Mouse (Mus musculus) kidney, postnatal 10 days (tissue): ENCODE data around the gene Nemp1.
"Not testable (repeated sequence)": the region's sequence is repeated elsewhere in the genome, so short reads cannot be mapped to it uniquely, and the experiment has no call there.

Source experiments
- DNase-seq: peaks from one replicate; pipeline ENCODE4 v3.0.0; 2021; ENCODE audit warnings: mixed read lengths

Nemp1 gene

DNA sequence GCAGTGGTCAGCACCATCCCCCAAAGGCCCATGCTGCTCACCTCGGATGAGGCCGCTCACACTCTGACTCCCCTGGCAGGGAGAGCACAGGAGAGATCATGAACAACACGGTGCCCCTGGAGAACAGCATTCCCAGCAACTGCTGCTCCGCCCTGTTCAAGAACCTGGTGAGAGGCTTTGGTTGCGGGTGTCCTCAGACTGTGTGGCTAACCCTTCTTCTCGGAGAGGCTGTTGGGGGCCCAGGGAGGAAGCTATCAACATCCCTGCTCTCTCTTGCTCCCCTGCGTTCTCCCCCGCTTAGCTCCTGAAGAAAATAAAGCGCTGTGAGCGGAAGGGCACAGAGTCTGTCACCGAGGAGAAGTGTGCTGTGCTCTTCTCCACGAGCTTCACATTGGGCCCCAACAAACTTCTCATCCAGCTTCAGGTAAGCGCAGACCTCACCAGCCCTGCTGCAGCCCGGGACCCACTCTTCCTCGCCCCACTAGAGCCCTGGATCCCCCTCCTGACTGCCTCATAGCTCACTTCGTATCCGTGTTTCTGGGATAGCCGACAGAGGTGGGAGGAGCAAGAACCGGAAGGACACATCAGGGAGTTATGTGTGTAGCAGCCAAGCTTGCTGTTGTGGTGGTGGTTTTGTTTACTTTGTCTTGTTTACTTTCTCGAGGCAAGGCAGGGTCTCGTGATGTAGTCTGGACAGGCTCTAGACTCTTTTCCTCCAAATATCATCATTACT, 13.6 kb upstream of the Nemp1 start:
- no peak for DNase-seq

DNA sequence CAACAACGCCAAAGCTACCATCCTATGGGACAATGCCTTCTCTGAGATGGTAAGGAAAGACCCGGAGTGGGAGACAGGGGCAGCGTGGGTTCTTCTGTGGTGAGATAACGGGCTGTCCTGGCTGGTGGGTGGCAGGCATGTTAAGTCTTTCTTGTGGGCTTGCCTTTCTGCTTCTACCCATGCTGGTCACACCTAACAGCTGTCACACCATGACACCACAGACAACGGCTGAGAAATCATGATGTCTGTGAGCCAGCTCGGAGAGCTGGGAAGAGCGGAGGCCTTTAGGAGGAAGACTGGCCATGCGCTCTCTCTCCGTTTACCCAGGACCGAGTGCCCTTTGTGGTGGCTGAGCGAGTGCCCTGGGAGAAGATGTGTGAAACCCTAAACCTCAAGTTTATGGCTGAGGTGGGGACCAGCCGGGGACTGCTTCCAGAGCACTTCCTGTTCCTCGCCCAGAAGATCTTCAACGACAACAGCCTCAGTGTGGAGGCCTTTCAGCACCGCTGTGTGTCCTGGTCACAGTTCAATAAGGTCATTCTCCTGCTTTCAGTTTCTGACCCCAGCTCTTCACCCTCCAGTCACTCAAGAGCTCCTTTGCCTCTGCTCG, 11.6 kb upstream of the Nemp1 start:
- DNase-seq = no peak

DNA sequence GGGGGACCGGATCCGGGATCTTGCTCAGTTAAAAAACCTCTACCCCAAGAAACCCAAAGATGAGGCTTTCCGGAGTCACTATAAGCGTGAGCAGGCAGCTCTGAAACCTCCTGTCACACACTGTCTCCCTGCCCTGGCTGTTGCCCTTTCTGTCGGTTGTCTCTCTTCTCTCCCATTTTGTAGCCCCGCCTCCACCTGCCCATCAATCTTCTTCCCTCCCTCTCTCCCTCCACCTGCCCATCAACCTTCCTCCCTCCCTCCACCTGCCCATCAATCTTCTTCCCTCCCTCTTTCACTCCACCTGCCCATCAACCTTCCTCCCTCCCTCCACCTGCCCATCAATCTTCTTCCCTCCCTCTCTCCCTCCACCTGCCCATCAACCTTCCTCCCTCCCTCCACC, 9.1 kb upstream of the Nemp1 start:
- not testable (repeated sequence) for DNase-seq

DNA sequence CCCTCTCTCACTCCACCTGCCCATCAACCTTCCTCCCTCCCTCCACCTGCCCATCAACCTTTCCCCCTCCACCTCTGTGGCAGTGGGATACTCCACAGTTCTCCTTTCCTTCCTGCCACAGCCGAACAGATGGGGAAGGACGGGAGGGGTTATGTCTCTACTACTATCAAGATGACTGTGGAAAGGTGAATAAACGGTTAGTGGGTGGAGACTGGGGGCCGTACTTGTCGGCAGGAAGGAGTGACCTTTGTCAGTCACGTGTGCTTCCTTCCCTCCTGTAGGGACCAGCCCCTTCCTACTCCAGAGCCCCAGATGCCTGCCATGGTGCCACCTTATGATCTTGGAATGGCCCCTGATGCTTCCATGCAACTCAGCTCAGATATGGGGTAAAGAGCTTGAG, 8.6 kb upstream of the Nemp1 start:
- DNase-seq = no peak

DNA sequence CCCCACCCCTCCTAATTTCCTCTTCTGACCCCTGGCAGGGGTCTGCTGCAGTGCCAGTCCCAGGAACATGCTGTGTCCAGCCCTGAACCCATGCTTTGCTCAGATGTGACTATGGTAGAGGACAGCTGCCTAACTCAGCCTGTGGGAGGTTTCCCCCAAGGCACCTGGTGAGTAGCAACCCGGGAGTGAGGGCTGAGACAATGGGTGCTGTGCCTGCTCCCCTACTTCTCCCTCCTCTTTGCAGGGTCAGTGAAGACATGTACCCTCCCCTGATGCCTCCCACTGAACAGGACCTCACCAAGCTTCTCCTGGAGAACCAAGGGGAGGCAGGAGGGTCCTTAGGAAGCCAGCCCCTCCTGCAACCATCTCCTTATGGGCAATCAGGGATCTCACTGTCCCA, 7.2 kb upstream of the Nemp1 start:
- no peak for DNase-seq

DNA sequence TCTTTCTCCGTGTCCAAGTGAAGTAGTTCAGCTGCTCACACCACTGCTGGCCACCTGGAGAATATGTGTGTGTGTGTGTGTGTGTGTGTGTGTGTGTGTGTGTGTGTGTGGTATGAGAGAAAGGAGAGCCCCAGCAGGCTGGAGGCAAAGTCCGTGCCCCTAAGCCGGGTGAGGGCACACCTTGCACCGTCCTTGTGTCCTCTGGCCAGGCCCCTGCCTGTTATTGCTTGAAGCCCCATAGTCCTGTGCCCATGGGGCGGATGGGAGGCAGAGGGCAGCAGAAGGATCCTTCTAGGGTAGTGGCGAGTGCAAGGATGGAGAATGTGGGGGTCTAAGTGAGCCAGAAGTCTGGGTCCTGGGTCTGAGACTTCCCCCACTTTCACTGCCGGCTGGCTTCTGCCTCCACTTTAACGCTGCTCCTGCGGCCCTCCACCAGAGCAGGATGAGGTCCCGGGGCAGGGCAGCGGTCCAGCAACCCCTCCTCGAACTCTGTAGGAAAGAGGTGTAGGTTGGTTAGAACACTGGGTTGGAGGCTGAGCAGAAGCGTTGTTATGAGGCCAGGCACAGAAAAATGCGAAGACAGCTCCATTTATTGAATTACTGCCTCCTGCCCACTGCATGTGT, 5.3 kb upstream of the Nemp1 start:
- DNase-seq = peak; percentile 64

DNA sequence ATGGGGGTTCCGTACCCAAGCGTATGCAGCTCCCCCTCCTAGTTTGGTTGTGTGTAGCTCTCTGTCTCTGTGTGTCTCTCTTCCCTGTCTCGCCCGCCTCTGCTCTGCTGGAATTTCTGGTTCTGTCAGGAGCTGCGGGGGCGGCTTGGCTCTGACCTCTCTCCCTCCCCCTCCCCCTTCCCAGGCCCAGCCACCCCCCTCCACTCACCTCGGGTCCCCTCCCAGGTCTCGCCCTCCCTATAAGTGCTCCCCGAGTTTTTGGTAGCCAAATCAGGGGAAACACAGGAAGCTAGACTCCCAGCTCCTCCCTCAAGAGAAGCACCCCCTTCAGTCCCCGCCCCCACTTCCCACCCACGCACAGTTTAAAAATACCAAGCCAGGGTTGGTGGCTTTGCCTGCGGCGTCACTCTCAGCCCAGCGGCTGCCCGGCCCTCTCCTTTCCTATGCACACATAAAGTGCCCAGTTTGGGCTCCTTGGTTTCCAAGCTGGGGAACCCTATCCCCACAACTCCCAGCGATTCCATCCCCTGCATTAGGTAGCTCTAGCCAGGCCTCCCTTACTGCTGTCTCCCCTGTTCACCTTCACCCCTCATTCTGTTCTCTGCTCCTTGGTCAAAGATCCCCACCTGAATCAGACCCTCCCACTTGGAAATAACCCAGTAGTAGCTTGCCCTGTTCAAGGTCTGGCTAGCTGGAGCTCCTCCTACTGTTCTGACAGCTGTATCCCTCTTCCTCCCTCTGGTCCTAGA, 4.6 kb upstream of the Nemp1 start:
- DNase-seq = peak; percentile 88

DNA sequence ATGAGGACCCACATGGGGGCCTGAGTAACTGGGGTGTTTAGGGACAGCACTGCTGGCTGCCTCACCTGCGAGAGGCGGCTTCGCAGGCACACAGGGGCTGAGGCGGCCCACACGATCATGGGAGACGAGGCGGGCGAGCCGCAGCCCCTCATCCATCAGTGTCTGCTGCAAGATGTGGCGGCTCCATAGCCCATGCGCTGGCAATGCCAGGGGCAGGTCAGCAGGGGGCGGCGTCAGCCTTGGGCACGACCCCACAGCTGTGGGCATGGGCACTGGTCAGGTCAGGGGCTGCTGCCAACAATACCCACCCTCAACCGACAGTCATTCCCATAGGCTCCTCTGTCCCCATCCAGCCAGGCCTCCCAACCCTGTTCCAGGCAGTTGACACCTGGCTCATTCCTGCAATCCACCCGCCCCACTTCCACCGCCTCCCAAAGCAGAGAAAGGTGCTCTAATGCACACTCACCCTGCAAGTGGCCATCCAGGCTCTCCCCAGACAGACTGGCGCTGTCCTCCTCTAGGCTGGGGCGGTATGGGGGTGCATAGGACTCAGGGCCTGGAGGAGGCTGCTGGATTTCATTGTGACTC, 3.9 kb upstream of the Nemp1 start:
- DNase-seq = peak; percentile 69

DNA sequence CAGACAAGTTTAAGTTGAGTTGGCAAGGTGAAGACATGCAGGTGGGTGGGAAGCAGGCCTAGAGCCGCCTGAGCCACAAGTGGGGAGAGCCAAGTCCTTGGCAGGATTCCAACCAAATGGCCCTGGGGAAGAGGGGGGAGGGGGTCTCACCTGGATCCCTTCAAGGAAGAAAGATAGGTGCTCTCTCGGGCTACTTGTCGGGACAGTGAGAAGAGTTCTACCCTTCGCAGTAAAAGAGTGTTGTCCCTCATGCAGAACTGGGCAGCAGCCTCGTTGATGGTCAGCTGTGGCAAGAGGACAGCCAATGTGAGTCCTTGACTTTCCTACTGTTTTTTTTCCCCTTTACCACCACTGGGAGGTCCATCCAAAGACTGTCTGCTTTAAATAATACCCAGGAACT, 3.1 kb upstream of the Nemp1 start:
- DNase-seq = no peak

DNA sequence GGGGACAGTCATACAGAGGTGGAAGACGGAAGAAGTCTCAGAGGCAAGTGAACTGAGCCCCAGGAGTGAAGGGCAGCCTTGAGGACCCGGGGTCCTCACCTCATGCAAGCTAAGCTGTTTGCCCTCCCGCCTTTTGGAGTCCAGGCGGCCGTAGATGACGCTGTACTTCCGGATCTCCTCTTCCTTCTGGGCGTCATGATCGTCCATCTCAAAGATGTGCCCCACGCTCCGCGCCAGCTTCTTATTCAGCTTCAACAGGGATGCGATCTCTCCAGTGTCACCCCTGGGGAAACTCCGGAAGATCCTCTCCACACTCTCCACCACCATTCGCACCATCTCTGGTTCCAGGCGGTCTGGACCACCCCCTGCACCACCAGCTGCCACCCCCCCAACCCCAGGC, 2.5 kb upstream of the Nemp1 start:
- DNase-seq = no peak

DNA sequence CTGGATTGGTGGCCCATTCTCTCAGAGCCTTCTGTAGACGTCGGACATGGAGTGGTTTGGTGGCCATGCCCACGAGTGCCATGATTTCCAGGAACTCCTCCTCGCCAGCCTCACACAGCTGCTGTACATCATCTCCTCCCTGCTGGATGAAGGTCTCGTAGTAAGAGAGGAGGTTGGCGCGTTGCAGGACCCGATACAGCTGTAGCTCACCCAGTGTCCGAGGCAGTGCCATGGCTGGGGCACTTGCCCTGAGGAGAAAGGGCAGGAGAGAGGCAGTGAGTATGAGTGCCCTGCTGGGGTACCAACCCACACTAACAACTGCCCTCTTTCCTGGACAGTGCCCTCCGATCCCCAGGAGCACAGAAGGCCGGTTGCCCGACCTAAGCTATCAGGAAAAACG, 1.8 kb upstream of the Nemp1 start:
- no peak for DNase-seq

DNA sequence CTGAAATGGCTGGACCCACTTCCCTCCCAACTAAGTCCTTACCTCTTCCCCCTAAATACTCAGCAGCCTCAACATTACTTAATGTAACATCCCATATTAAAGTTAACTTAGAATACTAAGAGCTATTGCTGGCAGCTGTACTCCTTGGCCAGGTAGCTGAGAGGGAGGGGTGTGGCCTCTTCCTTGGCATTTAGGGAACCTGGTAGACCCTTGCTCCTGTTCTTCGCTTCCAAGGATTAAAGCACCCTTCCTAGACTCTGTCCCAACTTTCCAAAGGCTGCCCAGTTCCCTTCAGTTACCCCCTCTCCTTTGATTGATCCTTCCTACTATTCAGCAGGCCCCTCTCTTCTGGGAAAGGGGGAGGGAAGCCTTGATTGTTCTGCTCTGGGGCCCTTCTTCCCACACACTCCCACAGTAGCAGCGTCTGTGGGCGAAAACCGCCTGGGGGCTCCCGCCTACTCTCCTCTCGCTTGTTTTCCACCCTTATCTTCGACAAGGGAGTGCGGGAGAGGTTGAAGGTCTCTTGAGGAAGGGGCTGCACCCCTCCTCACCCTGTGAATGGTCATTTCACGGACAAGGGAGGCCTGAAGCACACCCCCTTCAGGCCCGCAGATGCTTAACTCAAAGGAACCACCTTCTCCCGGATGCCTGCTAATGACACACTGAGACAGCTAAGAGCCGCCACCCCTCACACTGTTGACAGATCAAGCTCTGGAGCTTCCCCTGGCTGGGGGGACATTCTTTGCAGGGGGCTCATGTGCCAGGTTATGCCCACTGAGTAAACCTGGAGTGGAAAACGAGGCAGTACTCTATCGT, 1.1 kb upstream of the Nemp1 start:
- no peak for DNase-seq

DNA sequence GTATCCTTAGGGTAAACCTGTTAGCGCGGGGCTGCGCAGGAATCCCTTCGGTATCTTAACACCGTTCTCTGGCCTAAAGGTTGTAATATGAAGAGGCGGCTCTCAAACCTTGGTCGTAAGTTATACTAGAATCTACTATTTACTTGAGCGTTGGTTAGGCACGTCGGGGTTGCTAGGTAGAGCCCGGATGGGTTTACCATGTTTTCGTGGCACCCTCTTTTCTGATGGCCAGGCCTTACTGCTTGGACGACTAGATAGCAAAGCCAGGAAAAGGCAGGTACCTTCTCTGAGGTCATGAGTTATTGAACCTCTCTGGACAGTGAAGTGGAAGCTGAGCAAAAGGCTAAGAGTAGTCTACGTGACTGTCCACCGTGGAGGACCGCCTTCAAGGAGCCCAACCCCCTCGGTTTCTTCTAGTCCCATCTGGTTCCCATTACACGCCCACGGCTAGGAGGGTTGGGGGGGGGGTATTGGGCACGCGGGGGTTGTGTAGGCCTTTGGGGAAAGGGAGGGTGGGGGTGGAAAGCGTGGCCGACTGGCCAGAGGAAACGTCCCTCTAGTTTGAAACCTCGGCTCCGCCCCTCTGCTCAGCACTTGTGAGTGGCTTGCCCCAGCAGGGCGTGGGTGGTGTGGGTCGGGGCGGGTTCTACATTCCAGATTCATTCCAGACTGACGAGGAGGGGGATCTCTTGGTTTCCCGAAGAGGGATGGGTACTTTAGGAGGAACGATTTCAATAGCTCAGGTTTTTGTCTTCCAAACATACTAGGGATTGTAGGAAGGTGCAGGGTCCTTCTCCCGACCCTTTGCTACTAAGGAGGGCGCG, 780 bp downstream of the Nemp1 start:
- DNase-seq = peak; percentile 95

DNA sequence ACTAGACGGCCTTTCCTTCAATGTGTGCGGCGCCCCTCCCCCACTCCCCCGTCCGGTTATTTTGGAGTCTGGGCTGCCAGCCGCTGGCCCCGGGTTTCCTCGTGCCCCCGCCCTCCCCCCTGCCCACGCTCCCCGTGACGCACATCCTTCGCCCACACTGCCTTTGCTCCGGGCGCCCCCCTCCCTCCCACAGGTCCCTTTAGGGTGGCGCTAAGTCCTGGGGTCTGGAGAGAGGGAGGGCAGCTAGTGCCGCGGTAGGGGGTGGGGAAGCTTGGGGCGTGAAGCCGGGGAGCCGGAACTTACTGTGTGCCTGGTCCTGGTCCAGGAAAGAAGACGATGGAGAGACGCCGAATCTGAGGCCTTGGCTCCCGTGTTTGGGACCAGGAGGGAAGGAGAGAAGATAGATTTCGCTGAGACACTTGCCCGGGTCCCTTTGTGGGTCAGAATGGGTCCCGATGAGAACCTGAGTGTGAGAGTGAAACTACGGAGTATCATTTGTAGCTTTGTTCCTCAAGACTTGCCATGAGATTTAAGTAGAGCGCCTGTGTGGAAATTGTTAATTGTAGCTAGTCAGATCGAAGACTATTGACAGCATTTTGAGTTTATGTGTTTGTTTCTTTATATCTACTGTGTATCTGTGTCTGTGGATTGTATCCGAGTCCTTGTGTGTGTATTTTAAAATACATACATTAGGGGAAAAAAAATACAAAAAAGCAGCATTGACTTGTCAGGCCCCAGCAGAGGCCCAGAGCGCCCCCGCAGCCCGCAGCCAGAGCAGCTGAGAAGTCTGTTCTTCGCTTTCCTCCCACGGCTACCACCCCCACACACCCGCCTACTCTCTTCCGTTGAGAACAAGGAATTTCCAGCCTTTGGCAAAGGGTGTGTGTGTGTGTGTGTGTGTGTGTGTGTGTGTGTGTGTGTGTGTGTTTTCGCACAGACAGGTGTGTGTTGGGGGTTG, 1.7 kb downstream of the Nemp1 start, which contains the start of gene Nab2:
Gene Nab2 (minus strand): TSS at position 476 of the 958 bp plus-strand sequence.
- DNase-seq = peak; percentile 93

DNA sequence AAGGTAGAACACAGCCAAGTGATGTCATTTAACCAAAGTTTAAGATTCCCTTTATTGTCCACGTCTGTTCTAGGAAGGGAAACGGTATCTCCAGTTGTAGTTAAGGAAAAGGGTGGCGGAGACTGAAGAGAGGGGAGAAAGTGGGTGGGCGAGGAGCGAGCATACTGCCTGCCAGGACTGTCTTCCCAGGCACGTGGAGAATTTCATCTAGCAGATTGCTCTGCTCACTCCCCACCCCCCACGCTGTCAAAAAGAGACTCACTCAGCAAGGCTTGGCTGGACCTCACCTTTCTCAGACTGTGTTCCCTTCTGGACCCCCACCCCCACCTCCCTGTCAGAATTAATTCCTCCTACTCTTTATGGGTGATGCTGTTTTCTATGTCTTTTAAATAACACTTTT, 2.5 kb downstream of the Nemp1 start:
- DNase-seq = peak; percentile 67

DNA sequence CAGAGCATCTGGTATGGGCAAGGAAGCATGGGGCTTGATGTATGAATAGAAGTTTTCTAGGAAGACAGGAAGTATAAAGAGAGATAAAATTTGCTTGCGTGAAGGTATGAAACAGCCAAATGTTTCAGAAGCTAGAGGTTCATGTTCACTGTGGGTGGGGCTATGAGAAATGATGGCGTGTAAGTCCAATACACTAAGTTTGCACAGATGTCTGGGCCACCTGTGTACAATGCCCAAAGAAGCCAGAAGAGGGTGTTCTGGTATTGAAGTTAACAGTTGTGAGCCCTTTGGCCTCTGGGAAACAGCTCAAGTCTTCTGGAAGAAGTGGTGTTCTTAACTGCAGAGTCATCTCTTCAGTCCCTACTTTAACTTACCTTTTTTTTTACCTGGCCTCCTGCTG, 3.5 kb downstream of the Nemp1 start:
- DNase-seq = no peak

DNA sequence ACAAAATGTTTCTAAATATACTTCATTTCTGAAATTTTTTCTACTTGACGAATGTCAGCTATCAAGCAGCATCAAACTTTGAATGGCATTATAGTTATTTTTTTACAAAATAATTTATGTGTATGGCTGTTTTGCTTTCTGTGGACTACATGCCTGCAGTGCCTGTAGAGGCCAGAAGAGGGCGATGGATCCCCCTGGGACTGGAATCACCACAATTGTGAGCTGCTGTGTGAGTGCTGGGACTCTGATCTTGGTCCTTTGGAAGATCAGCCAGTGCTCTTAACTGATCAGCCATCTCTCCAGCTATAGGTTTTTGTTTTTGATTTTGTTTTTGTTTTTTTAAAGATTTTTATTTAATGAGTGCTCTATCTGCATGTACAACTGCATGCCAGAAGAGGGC, 4.6 kb downstream of the Nemp1 start:
- no peak for DNase-seq

DNA sequence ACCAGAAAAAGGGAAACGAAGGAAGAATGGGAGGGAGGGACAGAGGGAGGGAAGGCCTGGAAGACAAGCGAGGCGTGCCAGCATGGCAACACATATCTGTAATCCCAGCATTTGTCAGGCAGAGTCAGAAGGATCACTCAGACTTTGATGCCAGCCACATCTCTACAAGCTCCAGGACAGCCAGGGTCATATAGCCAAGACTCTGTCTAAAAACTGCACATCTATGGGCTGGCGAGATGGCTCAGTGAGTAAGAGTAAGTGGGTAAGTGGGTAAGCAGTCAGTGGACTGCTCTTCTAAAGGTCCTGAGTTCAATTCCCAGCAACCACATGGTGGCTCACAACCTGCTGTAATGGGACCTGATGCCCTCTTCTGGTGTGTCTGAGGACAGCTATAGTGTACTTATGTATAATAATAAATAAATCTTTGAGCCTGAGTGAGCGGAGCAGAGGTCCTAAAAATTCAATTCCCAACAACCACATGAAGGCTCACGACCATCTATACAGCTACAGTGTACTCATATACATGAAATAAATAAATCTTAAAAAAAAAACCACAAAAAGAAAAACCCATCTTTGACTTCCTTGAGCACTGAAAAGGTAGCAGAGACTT, 7.5 kb downstream of the Nemp1 start:
- no peak for DNase-seq

DNA sequence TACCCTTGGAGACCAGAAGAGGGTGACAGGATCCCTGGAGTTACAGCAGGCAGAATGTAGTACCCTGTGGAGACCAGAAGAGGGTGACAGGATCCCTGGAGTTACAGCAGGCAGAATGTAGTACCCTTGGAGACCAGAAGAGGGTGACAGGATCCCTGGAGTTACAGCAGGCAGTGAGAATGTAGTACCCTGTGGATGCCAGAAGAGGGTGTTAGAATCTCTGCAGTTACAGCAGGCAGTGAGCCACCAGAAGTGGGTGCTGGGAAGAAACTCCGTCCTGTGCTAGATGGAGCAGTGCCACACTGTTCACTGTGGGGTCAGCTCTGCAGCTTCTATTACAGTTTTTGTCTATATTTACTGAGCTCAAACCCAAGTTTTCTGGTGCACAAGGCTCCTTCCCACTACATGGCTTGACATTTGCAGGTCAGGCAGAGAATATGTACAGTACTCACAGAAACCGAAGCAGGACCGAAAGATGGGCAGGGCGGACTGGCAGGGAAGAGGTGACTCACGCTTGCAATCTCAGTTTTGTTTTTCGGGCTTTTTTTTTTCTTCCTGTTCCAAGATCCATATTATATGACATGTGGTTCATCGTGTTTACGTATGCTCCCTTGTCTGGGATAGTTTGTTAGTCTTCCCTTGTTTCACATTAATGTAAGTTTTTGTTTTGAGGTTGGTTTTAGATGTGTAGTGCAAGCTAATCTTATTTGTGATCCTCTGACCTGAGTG, 8.3 kb downstream of the Nemp1 start:
- DNase-seq = peak; percentile 94
